Mouse (Mus musculus): ENCODE measurements at regions not wholly inside any gene's neighbourhood (a gene's known extent, or its start where the extent isn't known, plus 50 kb on each side); places are given as distances from the start of the nearest gene placed in this dataset.

- 39% methylated on average over 3 of the region's 3 CpGs for WGBS
- DNase-seq (ENCODE audit: low read depth, low spot score): no peak
Observed at GRCm38 (mm10) chr1:106483008-106483407, 231.1 kb downstream of the Bcl2 start.

GRCm38 (mm10) chr1:106477670-106478355 is 236.3 kb downstream of the Bcl2 start:
- DNase-seq (ENCODE audit: low read depth, low spot score): peak; percentile 87
- 28% methylated on average over 7 of the region's 7 CpGs for WGBS

- 91% methylated on average over 9 of the region's 9 CpGs for WGBS
- DNase-seq (ENCODE audit: low read depth, low spot score): no peak
Observed at GRCm38 (mm10) chr1:106468021-106468420, 246.1 kb downstream of the Bcl2 start.

GRCm38 (mm10) chr1:106466644-106467043 is 247.4 kb downstream of the Bcl2 start:
- WGBS: 76% methylated on average over 4 of the region's 4 CpGs
- no peak for DNase-seq (ENCODE audit: low read depth, low spot score)

GRCm38 (mm10) chr1:106465977-106466302 is 248.1 kb downstream of the Bcl2 start:
- DNase-seq (ENCODE audit: low read depth, low spot score): no peak
- 81% methylated on average over 8 of the region's 8 CpGs for WGBS

- DNase-seq (ENCODE audit: low read depth, low spot score): no peak
- 59% methylated on average over 4 of the region's 4 CpGs for WGBS
Observed at GRCm38 (mm10) chr1:106465243-106465976, 248.7 kb downstream of the Bcl2 start.

- WGBS: 80% methylated on average over 2 of the region's 2 CpGs
- no peak for DNase-seq (ENCODE audit: low read depth, low spot score)
Observed at GRCm38 (mm10) chr1:106464726-106465125, 249.3 kb downstream of the Bcl2 start.

GRCm38 (mm10) chr1:106462595-106462994 is 251.5 kb downstream of the Bcl2 start:
- no peak for DNase-seq (ENCODE audit: low read depth, low spot score)

GRCm38 (mm10) chr1:106462112-106462511 is 252.0 kb downstream of the Bcl2 start:
- no peak for DNase-seq (ENCODE audit: low read depth, low spot score)
- WGBS: 74% methylated on average over 1 of the region's 1 CpGs

GRCm38 (mm10) chr1:106460957-106461356 is 253.1 kb downstream of the Bcl2 start:
- no peak for DNase-seq (ENCODE audit: low read depth, low spot score)
- 26% methylated on average over 2 of the region's 2 CpGs for WGBS

- no peak for DNase-seq (ENCODE audit: low read depth, low spot score)
- 32% methylated on average over 2 of the region's 2 CpGs for WGBS
Observed at GRCm38 (mm10) chr1:106449795-106450194, 264.3 kb downstream of the Bcl2 start.
